In the genomic region with DNA sequence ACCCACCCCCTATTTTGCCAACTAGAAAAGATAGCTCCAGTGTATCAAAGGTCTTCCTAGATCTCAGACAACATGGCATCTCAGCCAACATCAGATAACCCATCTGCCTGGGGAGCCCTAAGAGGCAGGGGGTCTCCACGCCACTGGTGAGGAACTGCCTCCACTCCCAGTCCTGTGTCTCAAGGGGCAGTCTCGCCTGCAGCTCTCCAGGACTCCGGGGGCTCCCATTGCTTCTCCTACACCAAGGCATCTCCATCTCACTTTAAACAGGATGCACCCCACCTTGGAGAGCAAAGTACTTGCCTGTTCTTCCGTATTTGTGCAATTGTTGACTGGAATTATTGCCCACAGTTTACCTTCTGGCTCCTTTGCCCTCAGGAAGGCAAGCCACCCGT, we compare ENCODE assay signal across 9 mouse cellular contexts. TPM values are rescaled to one million over a fixed set of nuclear protein-coding genes. Genes with fewer than 3 reads are reported as not detected.
A peak's percentile ranks its signal among the peaks of the same experiment; 100 is the strongest.
DNase-seq lines count a peak whose midpoint lies in the region; ATAC-seq and TF ChIP-seq lines count a peak whose summit lies in the region.
"Had no signal": no experiment of that assay in that cellular context is flagged by ENCODE, and none has a peak within 500 bp of the region (broad histone marks: within the 10 kb centered on the region; RNA-seq: fewer than 3 reads in every experiment).

No protein-coding gene starts in this region.

- H3K36me3 ChIP-seq in kidney, embryonic 15.5 days = peaks cover 21% of the 10 kb centered on the region
- H3K36me3 ChIP-seq in hindbrain, embryonic 11.5 days (ENCODE audit: control insufficient read depth, insufficient read depth, low read length) = no peaks in the 10 kb centered on the region
- H3K36me3 ChIP-seq in liver, embryonic 13.5 days = peaks cover 9% of the 10 kb centered on the region; the same call in 1 of the 2 replicates

- no peak overlapping the region for H3K4me2 ChIP-seq in kidney, embryonic 15.5 days
- H3K4me2 ChIP-seq in hindbrain, embryonic 11.5 days (replicated peaks; ENCODE audit: low read depth, low read length) = no peak overlapping the region
- H3K4me2 ChIP-seq in liver, embryonic 13.5 days = no peak overlapping the region

- no peak for TF ChIP-seq CTCF in cortical plate, adult 2 months (IDR thresholded peaks at IDR 0.05; ENCODE audit: extremely low read depth, insufficient read depth, low read length)

- DNase-seq in kidney, postnatal 10 days = no peak
- no peak for DNase-seq in hindbrain, embryonic 11.5 days (ENCODE audit: low spot score)
- no peak for DNase-seq in liver, embryonic 13.5 days
- DNase-seq in T-cell, adult 2 months (ENCODE audit: low spot score) = no peak
- DNase-seq in right cerebral cortex, postnatal 10 days (ENCODE audit: low spot score in 2 of 2) = no peak
- DNase-seq in layer of hippocampus, postnatal 25 days (ENCODE audit: extremely low spot score in 1 of 2, low spot score in 1 of 2) = no peak

- H3K27ac ChIP-seq in kidney, embryonic 15.5 days = peak overlapping the region; percentile 96
- 0 out of 2 replicates have a peak overlapping the region, but pooled peaks have one; percentile 9 for H3K27ac ChIP-seq in cortical plate, adult 2 months (ENCODE audit: insufficient read depth, low read length)
- peak overlapping the region; percentile 48; the same call in 1 of the 2 replicates for H3K27ac ChIP-seq in hindbrain, embryonic 11.5 days (ENCODE audit: low read depth, low read length)
- peak overlapping the region; percentile 69 for H3K27ac ChIP-seq in liver, embryonic 13.5 days
- H3K27ac ChIP-seq: liver, embryonic 14.5 days had no signal

- peaks cover 53% of the 10 kb centered on the region for H3K4me1 ChIP-seq in kidney, embryonic 15.5 days
- 0 out of 2 replicates have a peak, but pooled peaks cover 1% of the 10 kb centered on the region for H3K4me1 ChIP-seq in cortical plate, adult 2 months (ENCODE audit: control insufficient read depth, insufficient read depth, low read length)
- no peaks in the 10 kb centered on the region for H3K4me1 ChIP-seq in hindbrain, embryonic 11.5 days (replicated peaks; ENCODE audit: control insufficient read depth, insufficient read depth, low read length)
- peaks cover 36% of the 10 kb centered on the region for H3K4me1 ChIP-seq in liver, embryonic 13.5 days (replicated peaks)

- H3K9me3 ChIP-seq in kidney, embryonic 15.5 days (replicated peaks) = no peaks in the 10 kb centered on the region; the same call in 1 of the 2 replicates
- no peaks in the 10 kb centered on the region for H3K9me3 ChIP-seq in hindbrain, embryonic 11.5 days (ENCODE audit: control insufficient read depth, low read length)
- no peaks in the 10 kb centered on the region for H3K9me3 ChIP-seq in liver, embryonic 13.5 days (replicated peaks)

- no peak overlapping the region for H3K9ac ChIP-seq in kidney, embryonic 15.5 days
- no peak overlapping the region for H3K9ac ChIP-seq in hindbrain, embryonic 11.5 days (ENCODE audit: low read depth, low read length)
- H3K9ac ChIP-seq in liver, embryonic 13.5 days = no peak overlapping the region
- H3K9ac ChIP-seq: liver, embryonic 14.5 days had no signal

- no peaks in the 10 kb centered on the region for H3K27me3 ChIP-seq in kidney, embryonic 15.5 days
- H3K27me3 ChIP-seq in hindbrain, embryonic 11.5 days (ENCODE audit: control insufficient read depth, insufficient read depth, low read length) = no peaks in the 10 kb centered on the region
- no peaks in the 10 kb centered on the region for H3K27me3 ChIP-seq in liver, embryonic 13.5 days

- no peak overlapping the region for H3K4me3 ChIP-seq in kidney, embryonic 15.5 days (replicated peaks)
- no peak overlapping the region for H3K4me3 ChIP-seq in cortical plate, adult 2 months (ENCODE audit: insufficient read depth, low read length)
- H3K4me3 ChIP-seq in hindbrain, embryonic 11.5 days (ENCODE audit: low read depth, low read length) = no peak overlapping the region
- H3K4me3 ChIP-seq in liver, embryonic 13.5 days (replicated peaks) = no peak overlapping the region

- TF ChIP-seq POLR2A in cortical plate, adult 2 months (IDR thresholded peaks at IDR 0.05; ENCODE audit: extremely low read depth, insufficient read depth, low read length) = no peak

- 47% methylated on average over 5 of the region's 5 CpGs for WGBS in kidney, embryonic 15.5 days
- WGBS in hindbrain, embryonic 11.5 days = 72% methylated on average over 5 of the region's 5 CpGs
- WGBS in liver, embryonic 13.5 days (ENCODE audit: insufficient replicate concordance) = 50% methylated on average over 5 of the region's 5 CpGs

- peak; percentile 7; the same call in 1 of the 2 replicates for ATAC-seq in kidney, embryonic 15.5 days (replicated peaks; ENCODE audit: low FRiP score)
- no peak for ATAC-seq in hindbrain, embryonic 11.5 days (ENCODE audit: low FRiP score)
- no peak for ATAC-seq in liver, embryonic 13.5 days (ENCODE audit: low read depth)

RNA-seq across cellular contexts. Expression of a gene that starts 40.8 kb away (rescaled TPM):
- polyA plus RNA-seq in kidney, embryonic 15.5 days (2015; fragmentation: Nextera tagmentation; extraction: Ambion mirVana) = 2.0 and 2.2 TPM in 2 replicates
- polyA plus RNA-seq in cortical plate, adult 2 months (2012; rRNA removed) = 1.9 and 2.1 TPM in 2 replicates
- polyA plus RNA-seq in hindbrain, embryonic 11.5 days (2014; fragmentation: Nextera tagmentation; extraction: Ambion mirVana) = 1.1 and 1.3 TPM in 2 replicates
- 0.39 TPM in 2 replicates for polyA plus RNA-seq in liver, embryonic 13.5 days (2015; fragmentation: Nextera tagmentation; extraction: Ambion mirVana)
- 1 to 10 TPM; 2.2 to 4.1 TPM for total RNA-seq in layer of hippocampus, postnatal 25 days (2021)

Comparison
In these comparisons a context has a peak if more than half of its experiments do, and no peak if none do; other contexts are left out.
1. H3K27ac ChIP-seq: peak in every context shown above with its lines; median percentile 96 in kidney, embryonic 15.5 days; 69 in liver, embryonic 13.5 days; 48 in hindbrain, embryonic 11.5 days; 9 in cortical plate, adult 2 months.